Mouse (Mus musculus) kidney, adult 2 months (tissue): ENCODE measurements around the gene Gpr156.

Experiments
- CTCF ChIP-seq: fragments of 200-500 bp; conservative IDR thresholded peaks from 2 replicates; pipeline ENCODE4 v1.5.1; 2011; ENCODE audit warnings: low read depth, mild to moderate bottlenecking, control low read depth, low read length, moderate library complexity, mixed read lengths; ENCODE audit not compliant: insufficient read depth, insufficient read length
- POLR2A ChIP-seq: fragments of 200-500 bp; IDR thresholded peaks from one replicate; pipeline ENCODE4 v1.6.1; 2011; ENCODE audit warnings: low read depth, low read length, control low read depth

GRCm38 (mm10) chr16:38008371-38008770 lies 92.1 kb downstream of the Gpr156 start:
- TF ChIP-seq POLR2A: no peak
- TF ChIP-seq CTCF: no peak
